Mouse (Mus musculus): Measurements from ENCODE around the gene Sft2d1. TPM values are rescaled to one million over a fixed set of nuclear protein-coding genes. Genes with fewer than 3 reads are reported as not detected.
A peak's percentile ranks its signal among the peaks of the same experiment; 100 is the strongest.
"Not testable (repeated sequence)": the region's sequence is repeated elsewhere in the genome, so short reads cannot be mapped to it uniquely, and the experiment has no call there.

Sft2d1 gene
- polyA plus RNA-seq, 1 experiment from 2014 or later: 148 TPM

DNA sequence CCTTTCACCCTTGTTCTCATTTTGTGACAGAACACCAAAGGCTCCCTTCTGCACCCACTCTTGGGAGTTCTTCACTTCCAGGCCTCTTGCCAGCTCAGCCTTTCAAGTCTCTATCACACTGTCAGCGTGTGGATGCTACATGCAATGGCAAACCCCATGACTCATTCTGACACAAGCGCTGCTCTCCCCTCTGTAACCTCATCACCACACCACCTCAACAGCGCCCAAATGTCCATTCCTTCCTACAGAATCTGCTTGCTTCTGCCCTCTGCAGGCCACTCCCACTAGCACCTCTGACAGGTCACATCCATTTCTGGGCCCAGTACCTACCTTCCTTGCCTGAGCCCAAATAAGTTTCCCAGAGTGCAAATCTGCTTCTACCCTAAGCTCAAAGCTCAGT lies 5.1 kb upstream of the Sft2d1 start:
- H3K36me3 ChIP-seq: no peaks in the 10 kb centered on the region
- H3K4me1 ChIP-seq: 0 out of 2 replicates have a peak, but pooled peaks cover 4% of the 10 kb centered on the region
- H3K27ac ChIP-seq (replicated peaks): no peak overlapping the region
- H3K4me3 ChIP-seq: no peak overlapping the region
- 31% methylated on average over 3 of the region's 3 CpGs for WGBS
- no peak overlapping the region for H3K9ac ChIP-seq (replicated peaks)
- H3K4me2 ChIP-seq (replicated peaks): no peak overlapping the region
- H3K9me3 ChIP-seq: no peaks in the 10 kb centered on the region
- ATAC-seq (replicated peaks): no peak
- H3K27me3 ChIP-seq: no peaks in the 10 kb centered on the region

- H3K9me3 ChIP-seq: no peaks in the 10 kb centered on the region
- 49% methylated on average over 3 of the region's 3 CpGs for WGBS
- peak overlapping the region; percentile 64 for H3K4me2 ChIP-seq (replicated peaks)
- no peak overlapping the region for H3K27ac ChIP-seq (replicated peaks)
- peaks cover 24% of the 10 kb centered on the region for H3K4me1 ChIP-seq
- H3K36me3 ChIP-seq: no peaks in the 10 kb centered on the region
- ATAC-seq (replicated peaks): no peak
- H3K4me3 ChIP-seq: peak overlapping the region; percentile 70
- H3K27me3 ChIP-seq: no peaks in the 10 kb centered on the region
- H3K9ac ChIP-seq (replicated peaks): peak overlapping the region; percentile 81
Observed at GRCm38 (mm10) chr17:8311751-8312150, 849 bp downstream of the Sft2d1 start.

DNA sequence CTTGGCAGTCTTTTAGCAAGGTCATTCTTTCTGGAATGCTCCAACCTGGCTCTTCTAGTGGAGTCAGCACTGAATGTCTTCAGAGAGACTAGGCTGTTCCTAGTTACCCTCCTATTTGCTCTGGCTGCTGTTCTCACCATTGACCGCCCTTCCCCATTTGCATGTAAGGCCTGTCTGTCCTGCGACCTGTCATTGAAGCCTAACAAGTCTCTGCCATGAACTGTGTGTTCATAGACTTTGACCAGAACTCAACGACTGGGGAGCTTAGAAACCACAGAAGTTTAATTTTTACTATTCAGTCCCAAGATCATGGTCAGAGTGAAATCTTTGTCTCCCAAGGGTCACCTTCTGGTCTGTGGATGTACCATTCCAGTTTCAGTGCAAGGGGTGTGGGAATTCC lies 3.1 kb downstream of the Sft2d1 start:
- Histone ChIP-seq H3K27me3 (no peaks in the 10 kb centered on the region), H3K9me3 (no peaks in the 10 kb centered on the region), H3K9ac (replicated peaks) (no peak overlapping the region), H3K4me2 (replicated peaks) (no peak overlapping the region), H3K27ac (replicated peaks) (no peak overlapping the region), H3K4me3 (no peak overlapping the region), H3K4me1 (peaks cover 24% of the 10 kb centered on the region), H3K36me3 (no peaks in the 10 kb centered on the region)
- WGBS: 85% methylated on average over 3 of the region's 3 CpGs
- no peak for ATAC-seq (replicated peaks)

GRCm38 (mm10) chr17:8316251-8316650 lies 5.3 kb downstream of the Sft2d1 start:
- WGBS: 89% methylated on average over 1 of the region's 1 CpGs
- Histone ChIP-seq H3K4me2 (replicated peaks) (no peak overlapping the region), H3K27ac (replicated peaks) (no peak overlapping the region), H3K9ac (replicated peaks) (no peak overlapping the region), H3K36me3 (no peaks in the 10 kb centered on the region), H3K27me3 (no peaks in the 10 kb centered on the region), H3K4me3 (no peak overlapping the region), H3K4me1 (peaks cover 20% of the 10 kb centered on the region), H3K9me3 (no peaks in the 10 kb centered on the region)
- ATAC-seq (replicated peaks): no peak

GRCm38 (mm10) chr17:8326877-8327276 lies 16.0 kb downstream of the Sft2d1 start:
- not testable (repeated sequence) for H3K4me3 ChIP-seq; ATAC-seq (replicated peaks); H3K27ac ChIP-seq (replicated peaks); H3K9me3 ChIP-seq; H3K4me1 ChIP-seq; H3K4me2 ChIP-seq (replicated peaks); H3K9ac ChIP-seq (replicated peaks); H3K27me3 ChIP-seq
- H3K36me3 ChIP-seq: peaks cover 23% of the 10 kb centered on the region
- WGBS: 87% methylated on average over 10 of the region's 11 CpGs

DNA sequence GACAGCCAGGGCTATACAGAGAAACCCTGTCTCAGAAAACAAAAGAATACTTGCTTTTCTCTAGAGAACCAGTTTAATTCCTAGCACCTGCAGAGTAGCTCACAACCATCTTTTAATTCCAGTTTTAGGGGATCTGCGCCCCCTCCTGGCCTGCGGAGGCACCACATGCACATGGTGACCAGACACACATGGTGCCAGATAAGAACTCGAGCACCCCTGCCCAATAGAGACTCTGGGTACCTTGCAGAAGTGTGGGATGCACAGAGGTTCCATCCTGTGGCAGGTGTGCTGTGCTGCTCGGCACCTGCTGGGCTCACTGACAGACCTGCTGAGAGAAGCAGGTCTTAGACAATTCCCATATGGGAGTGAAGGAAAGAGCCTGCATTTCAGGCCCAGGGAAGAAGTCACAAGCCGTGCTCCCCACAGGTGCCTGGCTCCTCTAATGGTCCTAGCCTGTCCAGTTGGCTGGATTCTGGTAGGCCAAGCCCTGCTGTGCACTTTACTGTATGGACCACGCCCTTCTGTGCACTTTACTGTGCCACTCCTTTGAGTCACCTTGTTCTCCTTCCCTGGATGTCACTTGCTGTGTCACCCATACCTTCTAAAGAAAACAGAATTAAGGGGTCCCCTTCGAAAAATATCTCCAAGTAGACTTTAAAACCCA lies 17.7 kb downstream of the Sft2d1 start:
- Histone ChIP-seq H3K9ac (replicated peaks) (no peak overlapping the region), H3K4me3 (no peak overlapping the region), H3K27me3 (no peaks in the 10 kb centered on the region), H3K4me1 (no peaks in the 10 kb centered on the region), H3K4me2 (replicated peaks) (no peak overlapping the region), H3K36me3 (peaks cover 21% of the 10 kb centered on the region), H3K27ac (replicated peaks) (no peak overlapping the region), H3K9me3 (no peaks in the 10 kb centered on the region)
- WGBS: 67% methylated on average over 7 of the region's 7 CpGs
- ATAC-seq (replicated peaks): no peak

- H3K9me3 ChIP-seq: no peaks in the 10 kb centered on the region
- 77% methylated on average over 5 of the region's 5 CpGs for WGBS
Observed at GRCm38 (mm10) chr17:8330602-8331001, 19.7 kb downstream of the Sft2d1 start.

DNA sequence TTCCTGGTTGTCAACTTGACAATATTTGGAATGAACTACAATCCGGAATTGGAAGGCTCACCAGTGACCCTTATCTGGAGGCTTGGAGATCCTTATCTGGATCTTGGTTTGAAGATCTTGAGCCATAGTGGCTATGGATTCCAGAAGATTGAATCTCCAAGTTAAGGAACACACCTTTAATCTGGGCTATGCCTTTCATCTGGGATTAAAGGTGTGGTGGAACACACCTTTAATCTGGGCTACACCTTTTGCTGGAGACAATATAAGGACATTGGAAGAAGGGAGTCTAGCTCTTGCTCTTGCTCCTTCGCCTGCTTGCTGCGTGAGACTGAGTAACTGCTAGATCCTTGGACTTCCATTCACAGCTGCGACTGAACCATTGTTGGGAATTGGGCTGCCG lies 26.3 kb downstream of the Sft2d1 start, which contains the start of gene Prr18:
Gene Prr18, plus strand, starts transcription at position 301 of the 400 bp plus-strand sequence.
- not testable (repeated sequence) for H3K27me3 ChIP-seq; ATAC-seq (replicated peaks); H3K36me3 ChIP-seq; H3K4me3 ChIP-seq; H3K4me2 ChIP-seq (replicated peaks); H3K9ac ChIP-seq (replicated peaks); H3K27ac ChIP-seq (replicated peaks); H3K9me3 ChIP-seq
- WGBS: 100% methylated on average over 1 of the region's 5 CpGs
- peaks cover 22% of the 10 kb centered on the region for H3K4me1 ChIP-seq

More at GRCm38 (mm10) chr17:8330602-8331001, 19.7 kb downstream of the Sft2d1 start:
- no peaks in the 10 kb centered on the region for H3K27me3 ChIP-seq
- no peak overlapping the region for H3K9ac ChIP-seq (replicated peaks)
- ATAC-seq (replicated peaks): no peak
- no peaks in the 10 kb centered on the region for H3K4me1 ChIP-seq
- H3K4me2 ChIP-seq (replicated peaks): no peak overlapping the region
- no peak overlapping the region for H3K4me3 ChIP-seq
- peaks cover 8% of the 10 kb centered on the region for H3K36me3 ChIP-seq
- no peak overlapping the region for H3K27ac ChIP-seq (replicated peaks)

GRCm38 (mm10) chr17:8339666-8340374 lies 28.9 kb downstream of the Sft2d1 start:
- ATAC-seq (replicated peaks): peak; percentile 49
- peaks cover 36% of the 10 kb centered on the region for H3K4me1 ChIP-seq

DNA sequence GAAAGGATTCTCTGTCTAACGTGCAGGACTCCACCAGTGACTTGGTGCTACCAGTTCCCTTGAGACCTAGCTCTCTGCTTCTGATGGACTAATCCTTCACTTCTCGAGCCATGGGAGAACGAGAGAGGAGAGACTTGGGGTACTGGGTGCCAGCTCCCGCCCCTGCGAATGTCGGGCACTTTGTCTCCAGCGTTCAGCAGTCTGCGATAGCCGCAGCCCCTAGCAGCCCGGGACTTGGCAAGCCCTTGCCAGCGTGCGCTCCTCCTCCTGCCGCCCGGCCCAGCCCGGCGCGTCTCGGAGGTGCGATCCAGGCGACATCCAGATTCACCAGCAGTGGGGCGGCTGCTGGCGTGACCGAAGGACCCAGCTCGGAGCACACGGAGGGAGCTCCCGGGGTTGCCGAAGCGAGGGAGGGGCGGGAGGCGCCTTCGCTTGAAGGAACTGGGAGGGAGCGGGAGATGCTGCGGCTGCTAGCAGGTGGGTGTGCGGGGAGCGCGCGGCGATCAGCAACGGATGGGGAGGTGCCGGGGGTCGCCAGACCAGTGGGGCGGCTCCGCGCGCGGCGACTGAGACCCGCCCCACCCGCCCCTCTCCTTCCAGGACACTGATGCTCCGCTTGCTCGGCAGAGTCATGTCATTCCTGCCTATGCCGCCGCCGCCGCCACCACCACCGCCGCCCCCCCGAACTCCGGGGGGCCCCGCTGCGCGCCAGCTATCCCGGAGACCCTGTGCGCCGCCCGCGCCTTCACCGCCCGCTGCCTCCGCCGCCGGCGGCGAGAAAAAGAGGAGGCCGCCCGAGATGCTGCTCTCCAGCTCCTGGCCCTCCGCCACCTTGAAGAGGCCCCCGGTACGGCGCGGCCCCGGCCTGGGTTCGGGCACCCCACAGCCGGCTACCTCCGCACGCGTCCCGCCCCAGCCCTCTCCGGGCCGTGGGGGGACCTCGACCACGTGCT lies 29.8 kb downstream of the Sft2d1 start:
- Histone ChIP-seq H3K4me2 (replicated peaks) (peak overlapping the region; percentile 92), H3K4me1 (peaks cover 36% of the 10 kb centered on the region), H3K9ac (replicated peaks) (peak overlapping the region; percentile 83), H3K4me3 (peak overlapping the region; percentile 58), H3K9me3 (no peaks in the 10 kb centered on the region), H3K36me3 (no peaks in the 10 kb centered on the region), H3K27me3 (no peaks in the 10 kb centered on the region; the same call in 1 of the 2 replicates), H3K27ac (replicated peaks) (peak overlapping the region; percentile 88)
- peak; percentile 82 for ATAC-seq (replicated peaks)
- under 1% methylated on average over 56 of the region's 92 CpGs for WGBS

More at GRCm38 (mm10) chr17:8339666-8340374, 28.9 kb downstream of the Sft2d1 start:
- H3K4me2 ChIP-seq (replicated peaks): peak overlapping the region; percentile 92
- H3K4me3 ChIP-seq: peak overlapping the region; percentile 58
- peak overlapping the region; percentile 83 for H3K9ac ChIP-seq (replicated peaks)
- no peaks in the 10 kb centered on the region for H3K9me3 ChIP-seq
- no peaks in the 10 kb centered on the region for H3K36me3 ChIP-seq
- WGBS: 8% methylated on average over 8 of the region's 8 CpGs
- H3K27ac ChIP-seq (replicated peaks): peak overlapping the region; percentile 88
- H3K27me3 ChIP-seq: no peaks in the 10 kb centered on the region; the same call in 1 of the 2 replicates

GRCm38 (mm10) chr17:8341360-8341963 lies 30.6 kb downstream of the Sft2d1 start:
- H3K27ac ChIP-seq (replicated peaks): peak overlapping the region; percentile 88
- H3K4me1 ChIP-seq: peaks cover 36% of the 10 kb centered on the region
- H3K36me3 ChIP-seq: no peaks in the 10 kb centered on the region
- H3K4me3 ChIP-seq: peak overlapping the region; percentile 58
- no peaks in the 10 kb centered on the region for H3K9me3 ChIP-seq
- peak; percentile 37 for ATAC-seq (replicated peaks)
- 6% methylated on average over 45 of the region's 46 CpGs for WGBS
- no peaks in the 10 kb centered on the region; the same call in 1 of the 2 replicates for H3K27me3 ChIP-seq
- H3K9ac ChIP-seq (replicated peaks): peak overlapping the region; percentile 83
- peak overlapping the region; percentile 92 for H3K4me2 ChIP-seq (replicated peaks)
